Mouse (Mus musculus): ENCODE measurements around the gene Tspan4. TPM values are rescaled to one million over a fixed set of nuclear protein-coding genes. Genes with fewer than 3 reads are reported as not detected.

Gene Tspan4
- polyA plus RNA-seq, 1 experiment from 2014 or later, result 61.5 TPM

DNA sequence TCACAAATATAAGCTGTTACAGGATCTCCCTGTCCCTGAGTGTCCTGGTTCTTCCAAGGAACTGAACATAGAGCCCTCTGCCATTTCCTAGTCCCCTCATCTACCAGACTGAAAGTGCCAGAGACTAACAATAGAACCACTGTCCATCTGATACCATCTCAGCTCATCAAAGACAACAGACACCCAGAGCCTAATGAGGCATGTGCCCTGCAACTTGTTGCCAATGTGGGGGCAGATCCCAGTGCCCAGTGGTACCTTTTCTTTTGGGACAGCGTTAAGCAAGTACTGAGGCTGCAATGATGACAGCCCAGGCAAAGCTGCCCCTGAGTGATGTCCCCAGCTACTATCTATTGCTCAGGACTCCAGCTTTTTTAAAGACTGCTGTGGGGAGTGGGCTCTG is 11.2 kb downstream of the Tspan4 start:
- no peaks in the 10 kb centered on the region for H3K27me3 ChIP-seq (ENCODE audit: control insufficient read depth, insufficient read depth, low read length)

DNA sequence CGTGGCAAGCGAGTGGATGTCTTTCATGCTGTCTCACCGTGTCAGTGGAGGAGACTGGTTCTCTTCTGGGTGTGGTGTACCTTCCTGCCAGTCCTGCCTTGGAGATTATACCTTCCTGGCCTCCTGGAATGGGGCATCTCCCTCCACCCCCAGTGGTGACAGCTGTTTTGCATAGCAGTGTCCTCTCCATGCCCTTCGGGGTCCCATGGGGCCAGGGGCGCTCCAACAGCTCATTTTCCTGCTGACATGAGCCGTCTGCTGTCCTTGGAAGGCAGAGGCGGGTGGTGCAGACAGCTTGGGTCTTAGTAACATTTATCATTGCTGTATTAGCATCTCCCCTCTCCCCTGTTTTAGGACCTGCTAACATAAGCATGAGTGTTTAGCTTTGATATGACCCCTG is 12.1 kb downstream of the Tspan4 start:
- H3K4me1 ChIP-seq (ENCODE audit: control insufficient read depth, insufficient read depth, low read length), result peaks cover 7% of the 10 kb centered on the region
- no peak overlapping the region for H3K4me3 ChIP-seq (ENCODE audit: low read length)
- no peak overlapping the region for H3K9ac ChIP-seq (ENCODE audit: low read length)
- no peak overlapping the region for H3K4me2 ChIP-seq (ENCODE audit: low read depth, low read length)
- H3K36me3 ChIP-seq (ENCODE audit: control insufficient read depth, insufficient read depth), result peaks cover 2% of the 10 kb centered on the region; the same call in 1 of the 2 replicates
- ATAC-seq (replicated peaks; ENCODE audit: extremely low read depth, insufficient read depth, low FRiP score), result no peak
- no peaks in the 10 kb centered on the region for H3K9me3 ChIP-seq (replicated peaks; ENCODE audit: control insufficient read depth, low read length)
- no peak overlapping the region for H3K27ac ChIP-seq (ENCODE audit: low read length)
- WGBS, result 66% methylated on average over 7 of the region's 7 CpGs
- H3K27me3 ChIP-seq (ENCODE audit: control insufficient read depth, insufficient read depth, low read length), result no peaks in the 10 kb centered on the region

More for the DNA sequence above, 11.2 kb downstream of the Tspan4 start:
- H3K9me3 ChIP-seq (replicated peaks; ENCODE audit: control insufficient read depth, low read length), result no peaks in the 10 kb centered on the region
- H3K4me2 ChIP-seq (ENCODE audit: low read depth, low read length), result no peak overlapping the region
- no peaks in the 10 kb centered on the region; the same call in 1 of the 2 replicates for H3K36me3 ChIP-seq (ENCODE audit: control insufficient read depth, insufficient read depth)
- no peak overlapping the region for H3K27ac ChIP-seq (ENCODE audit: low read length)
- no peak overlapping the region for H3K4me3 ChIP-seq (ENCODE audit: low read length)
- no peak for ATAC-seq (replicated peaks; ENCODE audit: extremely low read depth, insufficient read depth, low FRiP score)
- no peak overlapping the region for H3K9ac ChIP-seq (ENCODE audit: low read length)
- peaks cover 12% of the 10 kb centered on the region for H3K4me1 ChIP-seq (ENCODE audit: control insufficient read depth, insufficient read depth, low read length)
- WGBS, result 88% methylated on average over 1 of the region's 1 CpGs

DNA sequence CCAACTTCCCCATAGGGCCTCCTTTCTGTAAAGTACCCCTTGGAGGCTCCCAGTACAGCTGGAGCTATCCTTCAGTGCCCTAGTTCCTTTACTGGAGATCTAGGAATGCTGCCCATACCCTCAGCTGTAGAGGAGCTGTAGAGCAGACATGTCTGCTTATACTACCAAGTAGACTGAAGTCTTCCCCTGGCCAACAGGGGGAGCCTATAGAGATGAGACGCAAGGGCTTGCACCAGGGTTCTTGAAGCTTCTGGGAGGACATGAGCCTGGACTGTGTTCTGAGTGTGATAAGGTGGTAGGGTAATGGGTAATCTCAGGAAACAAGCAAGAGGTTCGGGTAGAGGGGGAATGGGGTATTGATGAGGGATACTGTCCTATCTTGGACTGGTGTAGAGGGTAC is 16.1 kb downstream of the Tspan4 start:
- no peak overlapping the region for H3K4me3 ChIP-seq (ENCODE audit: low read length)
- H3K9me3 ChIP-seq (replicated peaks; ENCODE audit: control insufficient read depth, low read length), result no peaks in the 10 kb centered on the region
- ATAC-seq (replicated peaks; ENCODE audit: extremely low read depth, insufficient read depth, low FRiP score), result no peak
- 73% methylated on average over 2 of the region's 2 CpGs for WGBS
- no peak overlapping the region for H3K4me2 ChIP-seq (ENCODE audit: low read depth, low read length)
- H3K9ac ChIP-seq (ENCODE audit: low read length), result no peak overlapping the region
- peaks cover 6% of the 10 kb centered on the region; the same call in 1 of the 2 replicates for H3K36me3 ChIP-seq (ENCODE audit: control insufficient read depth, insufficient read depth)
- H3K4me1 ChIP-seq (ENCODE audit: control insufficient read depth, insufficient read depth, low read length), result no peaks in the 10 kb centered on the region
- no peaks in the 10 kb centered on the region for H3K27me3 ChIP-seq (ENCODE audit: control insufficient read depth, insufficient read depth, low read length)
- no peak overlapping the region for H3K27ac ChIP-seq (ENCODE audit: low read length)

DNA sequence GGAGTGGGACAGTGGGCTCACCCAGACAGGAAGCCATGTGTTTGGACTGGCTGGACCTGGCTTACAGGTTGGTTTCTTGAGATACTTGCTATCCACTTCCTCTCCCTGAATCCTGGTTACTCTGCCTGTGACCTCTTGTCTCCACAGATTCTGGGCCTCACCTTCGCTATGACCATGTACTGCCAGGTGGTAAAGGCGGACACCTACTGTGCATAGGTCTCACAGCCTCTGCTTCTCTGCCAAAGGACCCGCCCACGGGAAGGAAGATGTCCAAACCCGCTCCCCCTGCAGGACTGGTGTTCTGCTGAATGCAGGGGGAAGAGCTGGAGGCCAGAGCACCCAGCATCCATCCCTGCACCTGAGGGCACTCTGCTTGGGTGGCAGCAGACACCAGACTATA is 17.7 kb downstream of the Tspan4 start:
- H3K9ac ChIP-seq (ENCODE audit: low read length), result no peak overlapping the region
- H3K27ac ChIP-seq (ENCODE audit: low read length), result no peak overlapping the region
- H3K4me1 ChIP-seq (ENCODE audit: control insufficient read depth, insufficient read depth, low read length), result peaks cover 8% of the 10 kb centered on the region
- no peak overlapping the region for H3K4me3 ChIP-seq (ENCODE audit: low read length)
- 90% methylated on average over 5 of the region's 5 CpGs for WGBS
- H3K27me3 ChIP-seq (ENCODE audit: control insufficient read depth, insufficient read depth, low read length), result no peaks in the 10 kb centered on the region
- no peak for ATAC-seq (replicated peaks; ENCODE audit: extremely low read depth, insufficient read depth, low FRiP score)
- H3K9me3 ChIP-seq (replicated peaks; ENCODE audit: control insufficient read depth, low read length), result no peaks in the 10 kb centered on the region
- peaks cover 6% of the 10 kb centered on the region; the same call in 1 of the 2 replicates for H3K36me3 ChIP-seq (ENCODE audit: control insufficient read depth, insufficient read depth)
- no peak overlapping the region for H3K4me2 ChIP-seq (ENCODE audit: low read depth, low read length)

DNA sequence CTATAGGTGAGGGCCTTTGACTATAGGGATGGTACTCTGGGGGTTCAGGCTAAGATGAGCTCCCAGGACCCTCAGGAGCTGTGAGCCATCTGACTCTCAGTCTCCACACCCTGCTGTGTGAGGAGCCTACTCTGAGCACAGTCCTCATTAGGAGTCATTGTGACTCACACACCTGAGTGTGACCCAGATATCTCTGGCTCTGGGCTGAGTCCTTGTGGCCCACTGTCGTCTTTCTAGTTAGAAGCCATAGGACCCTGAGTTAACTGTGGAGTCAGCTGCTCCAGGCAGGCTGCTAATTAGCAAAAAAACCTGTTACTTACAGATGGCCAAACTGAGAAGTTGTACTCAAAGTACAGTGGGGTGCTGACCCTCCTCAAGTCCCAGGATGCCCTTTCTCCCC is 18.7 kb downstream of the Tspan4 start:
- no peak for ATAC-seq (replicated peaks; ENCODE audit: extremely low read depth, insufficient read depth, low FRiP score)
- Histone ChIP-seq H3K36me3 (ENCODE audit: control insufficient read depth, insufficient read depth) (peaks cover 6% of the 10 kb centered on the region; the same call in 1 of the 2 replicates), H3K4me2 (ENCODE audit: low read depth, low read length) (no peak overlapping the region), H3K4me1 (ENCODE audit: control insufficient read depth, insufficient read depth, low read length) (peaks cover 11% of the 10 kb centered on the region), H3K9me3 (replicated peaks; ENCODE audit: control insufficient read depth, low read length) (no peaks in the 10 kb centered on the region), H3K4me3 (ENCODE audit: low read length) (no peak overlapping the region), H3K9ac (ENCODE audit: low read length) (no peak overlapping the region), H3K27me3 (ENCODE audit: control insufficient read depth, insufficient read depth, low read length) (no peaks in the 10 kb centered on the region), H3K27ac (ENCODE audit: low read length) (no peak overlapping the region)
- 71% methylated on average over 1 of the region's 1 CpGs for WGBS

DNA sequence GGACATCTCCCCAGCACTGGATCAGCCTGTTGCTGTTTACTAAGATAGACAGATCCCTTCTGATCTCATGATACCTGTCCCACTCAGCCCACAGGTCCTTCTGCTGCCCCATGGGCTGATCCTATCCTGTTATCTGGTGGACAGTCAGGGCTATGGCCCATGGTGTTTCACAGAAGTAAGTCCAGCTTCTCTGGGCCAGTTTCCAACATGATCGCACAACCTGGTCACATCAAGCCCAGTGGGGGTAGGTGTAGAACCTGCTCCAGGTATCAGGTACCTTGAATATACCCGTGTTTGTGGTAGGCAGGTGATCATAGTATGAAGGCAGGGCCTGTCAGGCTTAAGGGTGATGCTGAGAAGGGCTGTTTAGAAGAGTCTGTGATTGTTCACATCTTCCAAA is 20.3 kb downstream of the Tspan4 start:
- Histone ChIP-seq H3K9ac (ENCODE audit: low read length) (no peak overlapping the region), H3K27me3 (ENCODE audit: control insufficient read depth, insufficient read depth, low read length) (no peaks in the 10 kb centered on the region), H3K27ac (ENCODE audit: low read length) (no peak overlapping the region), H3K36me3 (ENCODE audit: control insufficient read depth, insufficient read depth) (peaks cover 6% of the 10 kb centered on the region; the same call in 1 of the 2 replicates), H3K4me2 (ENCODE audit: low read depth, low read length) (no peak overlapping the region), H3K4me3 (ENCODE audit: low read length) (no peak overlapping the region), H3K4me1 (ENCODE audit: control insufficient read depth, insufficient read depth, low read length) (peaks cover 18% of the 10 kb centered on the region), H3K9me3 (replicated peaks; ENCODE audit: control insufficient read depth, low read length) (no peaks in the 10 kb centered on the region)
- 80% methylated on average over 2 of the region's 2 CpGs for WGBS
- no peak for ATAC-seq (replicated peaks; ENCODE audit: extremely low read depth, insufficient read depth, low FRiP score)

DNA sequence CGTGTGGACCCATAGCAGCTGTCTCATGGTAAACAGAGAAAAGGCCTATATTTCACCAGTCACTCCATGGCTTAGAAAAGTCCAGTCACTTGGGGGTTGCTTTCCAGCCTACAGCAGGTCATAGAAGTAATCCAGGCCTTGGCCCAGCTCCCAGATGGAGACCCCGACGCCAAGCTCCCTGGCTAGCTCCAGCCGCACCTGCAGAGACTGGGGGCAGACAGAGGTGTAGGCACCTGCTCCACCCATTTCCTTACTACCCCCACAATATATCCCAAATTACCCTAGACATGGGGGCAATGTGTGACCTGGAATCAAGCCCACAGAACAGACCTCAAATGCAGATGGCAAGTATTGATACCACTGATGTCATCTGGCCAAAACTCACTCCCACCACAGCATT is 20.9 kb downstream of the Tspan4 start:
- Histone ChIP-seq H3K9me3 (replicated peaks; ENCODE audit: control insufficient read depth, low read length) (no peaks in the 10 kb centered on the region), H3K9ac (ENCODE audit: low read length) (no peak overlapping the region), H3K4me2 (ENCODE audit: low read depth, low read length) (no peak overlapping the region), H3K27ac (ENCODE audit: low read length) (no peak overlapping the region), H3K36me3 (ENCODE audit: control insufficient read depth, insufficient read depth) (peaks cover 6% of the 10 kb centered on the region; the same call in 1 of the 2 replicates), H3K27me3 (ENCODE audit: control insufficient read depth, insufficient read depth, low read length) (no peaks in the 10 kb centered on the region), H3K4me3 (ENCODE audit: low read length) (no peak overlapping the region), H3K4me1 (ENCODE audit: control insufficient read depth, insufficient read depth, low read length) (peaks cover 18% of the 10 kb centered on the region)
- 81% methylated on average over 4 of the region's 4 CpGs for WGBS
- no peak for ATAC-seq (replicated peaks; ENCODE audit: extremely low read depth, insufficient read depth, low FRiP score)

DNA sequence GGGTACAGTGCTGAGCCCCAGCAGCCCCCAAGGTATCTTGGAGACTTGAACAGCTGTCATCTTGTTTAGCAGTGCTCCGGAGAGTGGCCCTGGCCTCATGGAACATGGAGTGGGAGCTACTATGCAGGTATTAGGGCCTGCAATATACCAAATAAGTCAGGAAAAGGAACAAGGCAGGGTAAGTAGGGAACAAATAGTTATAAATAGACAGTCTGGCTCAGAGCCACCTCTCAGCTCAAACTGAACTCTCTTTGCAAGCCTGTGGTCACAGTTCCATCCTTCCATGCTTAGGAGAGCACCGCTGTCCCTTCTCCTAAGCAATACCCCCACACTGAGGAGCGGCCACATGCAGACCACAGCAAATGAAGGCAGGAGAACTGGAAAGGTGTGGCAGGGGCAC is 22.6 kb downstream of the Tspan4 start:
- H3K4me3 ChIP-seq (ENCODE audit: low read length), result no peak overlapping the region
- no peaks in the 10 kb centered on the region for H3K9me3 ChIP-seq (replicated peaks; ENCODE audit: control insufficient read depth, low read length)
- no peak for ATAC-seq (replicated peaks; ENCODE audit: extremely low read depth, insufficient read depth, low FRiP score)
- peaks cover 8% of the 10 kb centered on the region; the same call in 1 of the 2 replicates for H3K36me3 ChIP-seq (ENCODE audit: control insufficient read depth, insufficient read depth)
- no peak overlapping the region for H3K9ac ChIP-seq (ENCODE audit: low read length)
- WGBS, result 62% methylated on average over 3 of the region's 3 CpGs
- H3K4me2 ChIP-seq (ENCODE audit: low read depth, low read length), result no peak overlapping the region
- H3K27me3 ChIP-seq (ENCODE audit: control insufficient read depth, insufficient read depth, low read length), result no peaks in the 10 kb centered on the region
- peaks cover 18% of the 10 kb centered on the region for H3K4me1 ChIP-seq (ENCODE audit: control insufficient read depth, insufficient read depth, low read length)
- peak overlapping the region; percentile 34 for H3K27ac ChIP-seq (ENCODE audit: low read length)

DNA sequence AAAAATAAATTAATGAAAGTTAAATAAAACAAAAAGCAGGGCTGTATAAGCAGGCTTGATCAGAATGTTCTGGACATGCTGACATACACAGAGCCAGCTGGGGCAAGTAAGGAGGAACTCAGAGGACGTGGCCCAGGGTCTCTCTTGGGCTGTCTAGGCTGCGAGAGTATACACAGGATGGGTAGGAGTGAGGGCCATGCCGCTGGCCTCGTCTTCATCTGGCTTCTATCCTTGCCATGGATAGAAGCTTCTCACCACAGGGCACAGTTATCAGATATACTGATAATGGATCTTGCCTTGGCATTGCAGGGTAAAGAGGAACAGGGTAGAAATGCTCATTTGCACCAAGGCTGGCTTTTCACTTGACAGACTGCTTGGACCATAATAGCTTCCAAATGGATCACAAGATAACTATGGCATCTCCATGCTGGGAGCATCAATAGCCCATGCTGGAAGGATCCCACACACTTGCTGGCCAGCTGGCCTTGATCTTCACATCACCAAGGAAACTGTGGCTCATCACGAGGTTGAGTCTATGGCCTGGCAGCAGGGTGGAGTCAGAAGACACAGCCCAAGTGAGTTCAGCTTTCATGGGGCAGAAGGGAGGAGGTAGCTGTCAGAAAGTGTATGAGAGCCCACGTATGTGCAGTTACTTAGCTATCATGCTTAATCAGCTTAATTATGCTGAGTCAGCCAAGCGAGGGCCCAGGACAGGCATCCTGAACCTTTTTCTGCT is 26.9 kb downstream of the Tspan4 start:
- no peak overlapping the region for H3K4me3 ChIP-seq (ENCODE audit: low read length)
- H3K9me3 ChIP-seq (replicated peaks; ENCODE audit: control insufficient read depth, low read length), result no peaks in the 10 kb centered on the region
- no peak overlapping the region for H3K27ac ChIP-seq (ENCODE audit: low read length)
- no peak overlapping the region for H3K9ac ChIP-seq (ENCODE audit: low read length)
- no peak for ATAC-seq (replicated peaks; ENCODE audit: extremely low read depth, insufficient read depth, low FRiP score)
- 0 out of 2 replicates have a peak, but pooled peaks cover 4% of the 10 kb centered on the region for H3K36me3 ChIP-seq (ENCODE audit: control insufficient read depth, insufficient read depth)
- WGBS, result 82% methylated on average over 7 of the region's 7 CpGs
- peaks cover 17% of the 10 kb centered on the region for H3K4me1 ChIP-seq (ENCODE audit: control insufficient read depth, insufficient read depth, low read length)
- H3K4me2 ChIP-seq (ENCODE audit: low read depth, low read length), result no peak overlapping the region
- no peaks in the 10 kb centered on the region for H3K27me3 ChIP-seq (ENCODE audit: control insufficient read depth, insufficient read depth, low read length)
